Mouse (Mus musculus): ENCODE measurements around the gene Llgl2.

The Llgl2 gene

GRCm38 (mm10) chr11:115823774-115824740, at the start of gene Llgl2:
Llgl2 (plus strand) TSS chr11:115824049.
- DNase-seq = peak; percentile 84 to 87

- no peak for DNase-seq
These were observed 49.2 kb upstream of the Llgl2 start for GRCm38 (mm10) chr11:115774653-115775052.

- DNase-seq = peak; percentile 58 to 61
These were observed 47.8 kb upstream of the Llgl2 start for GRCm38 (mm10) chr11:115775821-115776665.

GRCm38 (mm10) chr11:115776954-115777353, 46.9 kb upstream of the Llgl2 start:
- DNase-seq = no peak

DNA sequence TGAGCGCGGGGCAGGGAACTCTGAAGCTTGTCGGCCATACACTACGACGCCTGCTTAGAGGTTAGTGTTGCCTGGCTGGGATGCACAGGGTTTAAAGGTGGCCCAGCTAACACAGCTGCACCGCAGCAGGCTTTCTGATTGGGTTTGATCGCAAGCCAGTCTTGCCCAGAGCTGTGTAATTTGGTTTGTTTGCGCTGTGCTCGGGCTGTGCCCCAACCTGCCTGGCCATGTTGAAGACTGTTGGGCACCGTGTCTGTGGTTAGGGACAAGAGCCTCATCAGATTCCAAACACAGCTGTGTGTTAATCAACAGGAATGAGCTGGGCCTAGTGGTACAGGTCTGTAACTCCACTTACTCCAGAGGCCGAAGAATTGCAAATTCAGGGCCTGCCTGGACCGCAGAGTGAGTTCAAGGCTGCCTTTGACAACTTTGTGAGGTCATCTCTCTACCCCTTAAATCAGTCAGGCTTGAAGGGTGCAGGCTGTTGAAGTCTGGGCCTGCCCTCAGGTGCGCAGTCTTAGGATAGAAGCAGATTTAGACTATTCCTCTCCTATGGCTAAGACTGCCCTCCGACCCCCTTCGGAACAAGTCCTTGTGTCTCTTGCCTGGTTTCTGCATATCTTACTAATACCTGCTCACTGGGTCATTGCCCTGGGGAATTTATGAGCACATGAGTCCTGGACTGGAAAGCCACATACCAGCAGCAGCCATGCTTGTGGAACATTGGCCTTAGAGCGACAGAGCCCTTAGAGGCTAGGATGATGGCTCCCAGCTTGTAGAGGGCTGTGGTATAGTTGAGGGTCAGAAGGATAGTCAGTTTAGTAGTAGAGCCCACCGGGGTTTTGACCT, 46.1 kb upstream of the Llgl2 start:
- no peak for DNase-seq

GRCm38 (mm10) chr11:115779038-115779571, 44.7 kb upstream of the Llgl2 start:
- DNase-seq = peak in 1 of 2 experiments; percentile 29

DNA sequence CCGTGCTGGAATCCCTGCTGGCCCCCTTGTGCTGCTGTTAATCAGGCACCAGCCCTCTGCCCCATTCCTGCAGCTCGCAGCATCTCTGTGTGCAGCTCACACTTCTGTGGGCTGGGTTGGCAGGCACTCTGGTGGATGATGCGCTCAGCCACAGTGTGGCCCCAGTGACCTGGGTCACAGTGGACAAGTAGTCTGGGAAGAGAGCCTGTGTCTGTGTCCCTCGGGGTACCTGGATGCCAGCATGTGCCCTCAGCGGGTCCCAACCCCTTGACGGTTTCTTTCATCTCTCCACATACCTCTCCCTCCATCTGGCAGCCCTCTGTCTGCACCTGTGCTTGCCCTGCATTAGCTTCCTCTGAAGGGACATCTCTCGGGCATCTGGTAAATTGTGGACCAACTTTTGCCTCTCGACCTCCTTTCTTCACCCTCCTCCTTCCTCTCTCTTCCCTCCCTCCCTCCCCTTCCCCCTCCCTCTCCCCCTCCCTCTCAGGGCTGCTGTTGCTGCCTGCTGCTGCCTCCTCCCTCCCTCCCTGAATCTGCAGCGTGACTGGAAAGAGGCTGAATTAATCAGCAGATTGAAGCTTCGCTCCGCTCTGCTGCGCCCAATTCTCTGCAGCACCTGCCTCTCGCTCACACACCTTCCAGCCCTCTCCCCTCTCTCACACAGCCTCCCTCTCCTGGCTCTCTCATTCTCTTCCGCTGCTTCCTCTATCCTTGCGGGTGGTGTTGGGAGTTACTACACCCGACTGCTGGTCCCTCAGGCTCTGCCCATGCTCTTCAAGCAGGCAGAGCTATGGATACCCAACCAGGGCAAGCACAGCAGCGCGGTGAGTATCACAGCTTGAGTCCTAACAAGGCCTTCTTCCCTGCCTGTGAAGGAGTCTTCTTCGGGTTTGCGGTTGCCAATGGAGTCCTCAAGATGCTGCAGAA, 43.4 kb upstream of the Llgl2 start:
- DNase-seq = no peak

- DNase-seq = no peak
These were observed 37.4 kb upstream of the Llgl2 start for GRCm38 (mm10) chr11:115786473-115786872.

DNA sequence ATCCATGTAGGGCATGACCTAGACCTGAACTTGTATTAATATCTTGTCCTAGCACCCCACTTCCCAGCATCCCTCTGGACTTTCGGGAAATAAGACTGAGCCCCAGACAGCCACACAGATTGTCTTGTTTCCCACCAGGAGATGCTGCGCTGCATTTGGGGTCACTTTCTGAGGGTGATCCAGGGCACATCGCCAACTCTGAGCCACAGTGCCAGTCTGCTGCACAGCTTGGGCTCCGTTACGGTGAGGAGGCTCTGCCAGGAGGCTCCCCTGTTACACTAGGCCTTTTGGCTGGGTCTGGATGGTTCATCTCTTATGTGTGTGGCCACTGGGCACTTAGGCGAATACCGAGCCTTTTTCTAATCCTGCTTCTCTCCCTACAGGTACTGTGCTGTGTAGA, 34.1 kb upstream of the Llgl2 start:
- DNase-seq = peak; percentile 69

DNA sequence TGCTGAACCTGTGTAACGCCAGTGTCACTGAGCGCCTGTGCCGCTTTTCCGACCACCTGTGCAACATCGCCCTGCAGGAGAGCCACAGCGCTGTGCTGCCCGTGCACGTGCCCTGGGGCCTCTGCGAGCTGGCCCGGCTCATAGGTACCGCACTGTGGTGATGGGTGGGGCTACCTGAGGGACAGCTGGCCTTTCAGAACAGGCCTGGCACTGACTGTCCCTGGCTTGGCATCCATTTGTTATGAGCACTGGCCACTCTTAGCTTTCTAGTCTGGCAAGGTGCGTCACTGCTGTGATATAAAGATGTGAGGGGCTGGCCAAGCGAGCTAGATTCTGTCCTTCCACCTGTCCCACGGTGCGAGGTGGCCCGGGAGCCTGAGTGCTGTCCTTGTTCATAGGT, 31.9 kb upstream of the Llgl2 start:
- DNase-seq = peak; percentile 67 to 78

DNA sequence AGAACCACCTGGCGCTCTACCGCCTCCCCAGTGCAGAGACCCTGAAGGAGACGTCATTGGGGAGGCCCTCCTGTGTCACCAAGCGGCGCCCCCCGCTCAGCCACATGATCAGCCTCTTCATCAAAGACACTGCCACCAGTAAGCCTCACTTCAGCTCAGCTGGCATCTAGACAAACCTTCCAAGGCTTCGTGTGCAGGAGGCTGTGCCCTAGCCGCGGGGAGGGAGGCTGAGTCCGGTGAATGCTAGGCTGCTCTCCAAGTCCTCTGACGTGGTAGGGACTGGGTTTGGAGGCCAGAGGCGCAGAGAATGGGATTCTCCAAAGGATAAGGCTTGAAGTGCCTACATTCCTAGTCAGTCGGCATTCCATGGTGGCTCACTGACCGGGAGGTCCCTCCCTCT, 31.5 kb upstream of the Llgl2 start:
- DNase-seq = peak; percentile 55 to 70

- DNase-seq = no peak
These were observed 27.0 kb upstream of the Llgl2 start for GRCm38 (mm10) chr11:115796898-115797297.

DNA sequence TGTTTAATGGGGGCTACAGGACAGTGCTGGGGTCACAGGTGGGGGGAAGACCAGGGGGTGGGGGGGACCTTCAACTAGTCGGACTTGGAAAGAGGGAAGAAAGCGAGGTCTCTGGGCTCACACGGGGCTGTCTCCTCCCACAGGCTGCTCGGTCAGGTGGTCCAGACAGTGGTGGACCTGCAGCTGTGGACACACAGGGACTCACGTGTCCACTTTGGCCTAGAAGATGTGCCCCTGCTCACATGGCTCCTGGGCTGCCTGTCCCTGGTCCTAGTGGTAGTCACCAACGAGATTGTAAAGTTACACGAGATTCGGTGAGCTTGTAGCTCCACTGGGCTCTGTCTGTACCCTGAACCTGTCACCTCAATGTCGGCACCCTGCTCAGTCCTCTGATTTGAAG, 26.2 kb upstream of the Llgl2 start:
- DNase-seq = no peak

GRCm38 (mm10) chr11:115800981-115801380, 22.9 kb upstream of the Llgl2 start:
- no peak for DNase-seq

- no peak for DNase-seq
These were observed 20.7 kb upstream of the Llgl2 start for GRCm38 (mm10) chr11:115803072-115803709.

DNA sequence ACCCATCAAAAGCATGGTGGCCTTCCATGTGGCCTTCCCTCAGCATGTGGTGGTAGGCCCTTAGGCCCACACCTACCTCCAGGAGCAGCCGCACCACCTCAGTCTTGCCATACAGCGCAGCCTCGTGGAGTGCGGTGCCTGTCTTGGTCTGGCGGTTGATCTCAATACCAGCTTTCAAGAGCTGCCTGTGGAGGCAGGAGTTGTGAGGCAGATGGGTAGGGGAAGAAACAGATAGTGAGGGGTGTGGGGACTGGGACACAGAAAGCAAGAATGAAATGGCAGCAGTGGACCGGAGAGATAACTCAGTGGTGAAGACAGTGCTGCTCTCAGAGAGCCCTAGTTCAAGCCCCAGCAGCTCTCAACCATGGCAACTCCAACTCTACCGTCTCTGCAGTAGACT, 18.8 kb upstream of the Llgl2 start:
- no peak for DNase-seq

DNA sequence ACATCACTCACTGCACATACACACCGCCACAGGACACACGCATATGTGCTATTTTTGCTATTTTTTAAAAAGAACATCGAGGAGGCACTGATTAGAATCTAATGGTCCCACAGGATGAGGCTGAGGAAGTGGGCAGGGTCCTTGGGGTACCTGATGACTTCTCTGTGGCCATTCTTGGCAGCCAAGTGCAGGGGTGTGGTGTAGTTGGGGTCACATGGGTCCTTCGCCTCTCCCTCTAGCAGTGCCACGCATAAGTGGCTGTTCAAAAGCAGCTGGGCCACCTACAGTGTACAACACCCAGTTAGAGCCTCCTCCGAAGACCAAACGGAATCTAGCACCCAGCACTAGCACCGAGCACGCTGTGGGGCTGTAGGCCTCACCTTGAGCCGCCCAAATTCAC, 17.7 kb upstream of the Llgl2 start:
- DNase-seq = no peak

DNA sequence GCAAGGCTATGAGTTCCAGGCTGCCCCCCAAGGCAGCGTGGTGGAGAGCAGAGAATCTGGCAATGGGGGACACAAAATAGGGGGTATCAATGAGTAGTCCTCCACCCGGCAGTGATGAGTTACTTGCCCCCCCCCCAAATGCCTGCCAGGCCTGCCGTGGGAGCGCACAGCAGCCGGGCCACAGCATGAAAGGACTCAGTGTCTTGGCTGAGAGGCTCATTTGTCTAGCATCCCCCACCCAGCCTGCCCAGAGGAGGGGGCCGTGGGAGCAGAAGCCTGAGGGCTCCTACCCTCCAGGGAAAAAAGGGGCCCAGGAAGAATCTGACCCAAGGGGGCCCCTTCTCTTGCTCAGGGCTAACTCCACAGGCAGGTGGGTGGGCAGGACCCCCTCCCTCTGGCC, 16.5 kb upstream of the Llgl2 start:
- DNase-seq = no peak

DNA sequence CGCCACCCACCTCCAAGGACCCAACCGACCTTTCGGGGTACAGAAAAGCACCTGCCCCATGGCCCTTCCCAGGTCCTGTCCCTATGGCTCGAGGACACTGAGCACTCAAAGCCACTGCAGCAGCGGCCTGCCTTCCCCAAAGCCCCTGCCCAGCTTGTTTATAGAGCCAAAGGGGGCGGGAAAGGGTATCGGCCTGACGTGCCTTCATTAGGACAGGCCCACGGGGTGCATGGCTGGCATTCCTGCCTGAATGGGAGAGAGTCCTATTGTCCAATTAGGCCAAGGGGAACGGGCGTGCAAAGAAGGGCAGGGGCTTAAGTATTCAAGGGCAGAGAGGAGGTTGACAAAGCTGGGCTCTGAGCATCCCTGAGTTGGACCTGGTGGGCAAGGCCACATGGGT, 15.9 kb upstream of the Llgl2 start:
- no peak for DNase-seq

GRCm38 (mm10) chr11:115808696-115809310, 15.0 kb upstream of the Llgl2 start:
- no peak for DNase-seq
